Mouse (Mus musculus): Measurements from ENCODE around the gene Igsf11.

Gene Igsf11

DNA sequence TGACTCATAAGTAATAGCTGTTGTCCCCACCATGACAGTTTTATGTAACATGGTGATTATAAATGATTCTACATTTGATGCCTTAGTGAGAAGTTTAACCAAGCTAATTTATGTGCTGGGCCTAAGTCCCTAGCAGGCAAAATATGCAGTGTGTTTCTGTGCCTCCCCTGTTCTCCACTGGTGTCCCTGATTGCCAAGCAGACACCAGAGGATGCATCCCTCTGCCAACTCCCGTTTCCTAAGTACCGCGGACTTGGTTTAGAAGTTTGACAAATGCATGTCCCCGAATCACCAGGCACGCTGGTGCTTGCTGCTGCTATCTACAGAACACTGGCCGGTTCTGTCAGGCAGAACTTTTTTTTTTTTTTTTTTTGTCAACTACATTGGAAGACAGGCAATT, 39.0 kb downstream of the Igsf11 start:
- no peak for DNase-seq (ENCODE audit: low read depth, low spot score)

DNA sequence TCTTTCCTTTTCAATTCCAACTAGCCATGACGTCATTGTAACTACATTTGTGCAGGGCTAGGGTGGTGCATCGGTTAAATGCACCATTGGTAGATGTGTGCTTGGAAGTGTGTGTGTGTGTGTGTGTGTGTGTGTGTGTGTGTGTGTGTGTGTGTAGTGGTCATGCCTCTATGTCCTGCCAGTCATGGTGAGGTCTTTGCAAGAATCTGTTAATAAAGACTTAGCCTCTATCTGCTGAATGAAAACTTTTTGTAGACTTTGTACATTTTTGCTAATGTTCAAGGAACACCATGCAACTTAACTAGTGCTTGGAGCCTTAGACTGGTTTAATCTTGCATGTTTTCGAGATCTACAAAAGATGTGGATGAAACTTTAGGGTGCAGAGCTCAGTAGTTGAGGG, 48.3 kb downstream of the Igsf11 start:
- DNase-seq (ENCODE audit: low read depth, low spot score), result no peak

DNA sequence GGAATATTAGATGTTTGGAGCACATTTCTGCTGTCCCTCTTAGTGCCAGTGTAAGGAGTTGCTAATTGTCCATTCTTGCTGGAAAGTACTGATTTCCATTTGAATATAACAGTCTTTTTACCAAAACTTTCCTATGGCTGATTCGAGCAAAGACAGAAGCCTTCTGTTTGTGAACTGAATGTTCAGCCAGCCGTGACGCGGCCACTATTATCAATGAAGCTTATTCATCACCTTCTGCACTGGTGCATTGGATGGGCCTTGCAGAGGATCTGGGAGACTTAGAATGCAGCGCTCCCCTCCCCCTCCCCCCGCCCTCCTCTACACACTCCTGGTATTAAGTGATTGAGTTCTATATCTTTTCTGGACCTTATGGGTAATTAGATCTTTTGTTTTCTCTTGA, 48.8 kb downstream of the Igsf11 start:
- no peak for DNase-seq (ENCODE audit: low read depth, low spot score)

DNA sequence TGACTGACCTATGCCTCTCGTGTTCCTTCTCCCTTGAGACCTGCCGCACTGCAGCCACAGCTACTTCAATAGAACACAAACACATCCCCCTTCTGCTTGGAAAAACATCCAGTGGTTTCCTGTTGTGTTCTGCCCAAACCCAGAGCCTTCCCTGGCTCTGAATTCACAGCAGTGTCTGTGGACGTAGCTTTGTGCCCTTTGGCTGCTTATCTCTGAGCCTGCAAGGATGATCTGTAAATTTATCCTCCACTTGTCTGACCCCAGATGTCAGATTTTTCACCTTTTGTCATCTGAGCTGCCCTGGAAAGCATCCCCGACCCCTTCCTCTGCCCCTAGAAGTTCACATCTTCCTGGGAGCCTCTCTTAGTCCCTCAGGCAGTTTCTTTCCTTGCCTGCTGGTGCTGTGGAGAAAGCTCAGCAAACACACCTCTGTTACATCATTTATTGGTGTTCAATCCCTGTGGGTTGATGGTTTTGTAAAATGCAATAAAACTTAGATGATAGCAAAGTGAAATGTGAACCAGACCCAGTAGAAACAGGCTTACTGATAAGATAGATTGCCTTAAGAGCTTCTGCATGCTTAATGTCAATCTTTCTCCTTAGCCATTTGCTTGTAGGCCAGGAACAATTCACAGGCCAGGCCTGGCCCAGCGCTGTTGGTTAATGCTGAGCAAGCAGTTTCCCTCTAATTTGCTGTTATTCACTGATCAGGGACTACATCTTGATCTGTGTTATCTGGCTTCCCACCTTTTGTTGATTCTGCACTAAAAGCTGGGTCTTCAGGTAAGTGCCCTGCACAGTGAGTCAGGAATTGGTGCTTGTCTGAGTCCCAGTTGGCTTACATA, 51.5 kb downstream of the Igsf11 start:
- DNase-seq (ENCODE audit: low read depth, low spot score), result no peak

DNA sequence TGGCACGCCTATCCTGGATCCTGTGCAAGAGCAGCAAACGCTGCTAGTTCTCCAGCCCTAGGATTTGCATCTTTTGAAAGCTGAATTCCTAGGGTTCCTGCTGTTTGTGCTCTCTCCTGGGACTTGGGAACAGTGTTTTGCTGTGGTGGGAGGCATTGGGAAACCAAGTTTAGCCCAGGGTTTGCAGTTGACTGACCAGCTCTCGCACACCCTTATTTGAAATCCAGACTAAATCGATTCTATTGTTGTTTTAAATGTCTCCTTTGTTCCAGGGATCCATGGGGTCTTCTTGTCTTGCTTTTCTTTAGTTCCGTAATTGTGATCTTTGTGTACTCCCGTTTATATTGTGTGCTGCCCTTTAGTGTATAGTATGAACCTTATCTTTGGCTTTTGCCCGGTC, 52.6 kb downstream of the Igsf11 start:
- DNase-seq (ENCODE audit: low read depth, low spot score), result no peak

DNA sequence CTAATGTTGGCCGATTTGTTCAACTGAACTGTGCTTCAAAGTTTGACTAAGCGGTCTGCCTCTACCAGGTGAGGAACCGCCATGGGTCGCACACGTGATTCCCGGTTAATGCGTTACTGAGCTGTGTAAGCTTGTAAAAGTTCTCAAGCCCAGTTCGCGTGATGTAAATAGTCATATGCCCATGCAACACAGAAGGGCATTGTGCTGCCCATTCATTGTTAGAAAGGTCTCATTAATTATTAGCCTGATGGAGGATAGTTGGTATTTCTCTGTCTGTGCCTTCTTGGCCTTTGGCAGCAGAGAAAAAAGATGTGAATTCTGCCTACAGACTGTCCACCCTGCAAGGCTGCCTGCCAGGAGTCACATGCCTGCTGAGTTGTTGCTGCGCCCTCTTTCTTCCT, 53.1 kb downstream of the Igsf11 start:
- no peak for DNase-seq (ENCODE audit: low read depth, low spot score)

DNA sequence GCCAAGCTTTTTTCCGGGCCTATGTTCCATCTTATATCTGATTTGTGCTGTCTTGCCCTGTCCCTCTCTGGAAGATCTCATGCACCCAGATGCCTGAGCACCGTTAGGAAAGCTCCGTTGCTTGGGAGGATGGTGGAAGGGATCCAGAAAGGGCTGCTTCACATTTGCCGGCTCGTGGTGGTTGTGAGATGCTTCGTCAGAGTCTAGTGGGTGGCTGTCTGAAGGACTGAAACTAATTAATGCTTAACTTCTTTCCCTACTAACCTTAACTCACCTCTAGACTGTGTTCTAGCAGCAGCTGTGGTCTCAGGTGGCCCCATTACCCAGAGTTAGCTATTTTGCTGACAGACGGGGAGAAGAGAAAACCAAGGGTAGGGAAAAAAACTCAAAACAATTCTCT, 54.0 kb downstream of the Igsf11 start:
- DNase-seq (ENCODE audit: low read depth, low spot score), result no peak

DNA sequence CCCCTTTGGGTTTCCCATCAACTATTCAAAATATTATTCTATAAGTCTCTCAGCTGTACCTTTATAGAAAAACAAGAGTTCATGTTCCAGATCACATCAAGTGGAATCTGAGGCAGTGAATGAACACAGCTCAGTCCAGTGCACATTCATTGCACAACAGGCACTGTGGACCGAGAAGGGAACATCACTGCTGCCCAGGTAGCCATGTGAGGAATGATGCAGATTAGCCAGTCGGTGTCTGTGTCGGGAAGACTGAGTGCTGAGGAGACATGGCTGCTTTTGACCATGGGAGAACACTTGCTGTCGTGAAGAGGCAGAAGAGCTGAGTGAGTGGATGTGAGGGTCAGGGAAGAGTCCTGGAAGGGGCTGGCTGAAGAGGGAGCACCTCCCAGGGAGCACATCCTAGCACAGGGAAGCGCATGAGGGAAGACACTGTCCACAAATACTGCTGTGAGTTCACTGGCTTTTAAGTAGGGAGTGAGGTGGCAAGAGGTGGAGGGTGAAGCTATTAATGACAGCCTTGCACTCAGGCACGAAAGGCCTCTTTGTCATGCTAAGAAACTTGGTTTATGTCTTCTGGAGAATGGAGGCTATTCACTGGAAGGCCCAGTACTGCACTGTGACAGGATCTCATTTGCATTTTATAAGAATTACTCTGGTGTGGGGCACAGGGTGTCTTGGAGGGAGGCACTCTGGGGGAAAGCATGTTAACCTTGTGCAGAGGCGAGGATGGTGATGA, 54.8 kb downstream of the Igsf11 start:
- DNase-seq (ENCODE audit: low read depth, low spot score), result no peak

DNA sequence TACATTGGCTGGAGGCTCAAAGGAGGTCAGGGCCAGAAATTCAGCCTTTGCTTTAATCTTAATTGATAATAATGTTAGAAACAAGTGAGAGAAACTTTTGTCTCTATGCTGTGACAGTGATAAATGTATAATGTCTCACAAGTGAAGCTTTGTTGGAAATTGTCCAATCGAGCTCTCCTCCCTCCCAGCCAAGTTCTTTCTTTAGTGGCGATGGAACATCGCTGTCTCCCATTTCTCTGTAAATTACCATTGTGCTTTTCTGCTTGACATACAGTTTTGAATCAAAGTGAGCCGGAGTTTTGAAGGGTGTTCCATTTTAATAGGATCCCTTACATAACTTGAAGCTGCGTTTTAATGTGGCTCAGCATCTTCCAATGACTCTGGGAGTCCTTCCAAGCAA, 56.0 kb downstream of the Igsf11 start:
- no peak for DNase-seq (ENCODE audit: low read depth, low spot score)

DNA sequence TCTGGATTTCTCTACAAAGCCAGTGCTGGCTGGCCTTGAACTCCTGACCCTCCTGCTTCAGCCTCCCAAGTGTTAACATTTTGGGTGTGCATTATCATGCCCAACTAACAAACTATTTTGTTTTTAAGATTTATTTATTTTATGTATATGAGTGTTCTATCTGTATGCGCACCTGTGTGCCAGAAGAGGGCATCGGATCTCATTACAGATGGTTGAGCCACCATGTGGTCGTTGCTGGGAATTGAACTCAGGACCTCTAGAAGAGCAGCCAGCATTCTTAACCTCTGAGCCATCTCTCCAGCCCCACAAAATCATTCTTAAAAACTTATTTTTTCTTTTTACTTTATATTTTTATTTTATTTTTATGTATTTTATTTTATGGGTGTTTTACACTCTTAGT, 60.4 kb downstream of the Igsf11 start:
- DNase-seq (ENCODE audit: low read depth, low spot score), result peak; percentile 20

DNA sequence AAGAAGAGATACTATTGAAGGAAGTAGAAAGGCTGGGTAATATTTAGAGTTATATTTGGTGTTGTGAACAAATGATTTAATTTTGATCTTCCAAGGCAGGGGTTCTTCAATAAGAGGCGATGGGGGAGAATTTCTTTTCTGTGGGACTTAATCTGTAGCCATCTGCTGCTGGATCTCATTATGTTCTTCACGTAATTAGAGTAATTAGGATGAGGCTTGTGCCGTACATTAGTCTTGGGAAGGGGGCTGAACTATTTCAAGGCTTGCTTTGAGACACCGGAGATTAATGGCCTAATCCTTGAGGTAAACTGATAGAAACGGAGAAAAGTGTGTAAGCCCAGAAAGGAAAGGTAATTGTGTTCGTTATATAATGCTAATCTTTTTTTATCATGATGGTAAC, 61.4 kb downstream of the Igsf11 start:
- no peak for DNase-seq (ENCODE audit: low read depth, low spot score)

DNA sequence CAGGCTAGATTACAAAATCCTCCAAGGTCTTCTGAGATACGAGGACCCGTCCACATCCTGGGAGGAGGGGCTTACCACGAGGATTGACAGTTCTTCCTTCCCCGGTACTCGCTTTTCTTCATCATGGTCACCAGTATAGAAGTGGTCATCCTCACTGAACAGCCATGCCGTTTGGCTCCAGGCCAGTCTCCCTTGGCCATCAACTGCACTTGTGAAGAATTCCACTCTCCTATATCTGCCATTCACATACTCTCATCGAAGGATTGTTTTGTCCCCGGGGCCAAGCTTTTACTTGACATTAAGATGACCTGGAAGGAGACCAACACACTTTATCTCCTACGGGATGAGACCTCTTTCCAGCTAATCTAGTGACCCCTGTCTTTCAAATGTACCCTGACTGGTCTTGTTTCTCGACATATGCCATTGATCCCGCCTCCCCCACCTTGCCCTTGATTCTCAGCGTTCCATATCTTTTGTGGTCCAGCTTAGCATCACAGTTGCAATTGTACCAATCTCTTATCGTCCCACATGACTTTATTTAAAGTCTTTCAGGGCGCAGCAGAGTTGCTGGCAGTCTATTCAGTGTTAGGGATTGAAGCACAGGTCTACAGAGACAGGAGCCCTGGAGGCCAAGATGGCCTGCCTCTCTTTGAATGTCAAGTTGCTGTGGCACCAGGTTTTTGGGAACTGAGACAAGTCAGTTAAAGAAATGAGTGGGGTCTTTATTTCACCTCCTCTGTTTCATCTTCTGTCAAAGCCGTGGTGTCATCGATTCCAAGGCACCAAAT, 62.2 kb downstream of the Igsf11 start:
- DNase-seq (ENCODE audit: low read depth, low spot score), result no peak

DNA sequence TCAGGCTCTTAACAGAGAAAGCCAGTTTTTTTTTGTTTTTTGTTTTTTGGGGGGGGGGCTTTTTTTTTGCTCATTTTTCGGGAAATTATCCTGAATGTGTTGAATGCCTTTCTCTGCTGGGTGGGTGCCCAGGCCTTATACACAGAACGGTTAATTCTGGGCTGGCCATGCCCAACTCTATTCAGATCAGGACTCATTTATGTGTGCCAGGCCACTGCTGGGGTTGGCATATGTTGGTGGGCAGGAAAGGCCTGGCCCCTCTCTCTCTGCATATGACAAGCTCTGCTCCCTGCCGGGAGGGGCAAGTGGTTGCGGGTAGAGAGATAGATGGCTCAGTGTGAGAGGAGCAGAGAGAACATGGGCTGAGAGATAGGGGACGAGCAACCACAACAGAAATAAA, 62.8 kb downstream of the Igsf11 start:
- DNase-seq (ENCODE audit: low read depth, low spot score), result no peak

DNA sequence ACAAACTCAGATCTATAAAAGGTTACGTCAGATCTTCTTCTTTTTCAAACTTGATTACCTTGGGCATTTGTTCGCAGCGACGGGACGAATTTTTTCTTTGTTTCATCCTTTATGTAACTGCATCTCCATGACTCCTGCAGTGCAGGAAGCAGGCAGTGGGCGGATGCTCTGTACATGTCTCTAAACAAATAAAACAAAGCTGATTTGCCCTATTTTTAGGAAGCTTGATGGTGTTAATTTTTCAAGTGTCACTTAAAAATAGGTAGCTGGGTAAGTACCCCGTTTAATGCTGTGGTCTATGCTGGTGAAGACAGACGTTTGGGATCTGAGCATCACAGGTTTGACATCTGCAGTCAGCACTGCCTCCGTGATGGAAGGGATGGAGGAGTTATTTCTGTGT, 66.3 kb downstream of the Igsf11 start:
- DNase-seq (ENCODE audit: low read depth, low spot score), result no peak

DNA sequence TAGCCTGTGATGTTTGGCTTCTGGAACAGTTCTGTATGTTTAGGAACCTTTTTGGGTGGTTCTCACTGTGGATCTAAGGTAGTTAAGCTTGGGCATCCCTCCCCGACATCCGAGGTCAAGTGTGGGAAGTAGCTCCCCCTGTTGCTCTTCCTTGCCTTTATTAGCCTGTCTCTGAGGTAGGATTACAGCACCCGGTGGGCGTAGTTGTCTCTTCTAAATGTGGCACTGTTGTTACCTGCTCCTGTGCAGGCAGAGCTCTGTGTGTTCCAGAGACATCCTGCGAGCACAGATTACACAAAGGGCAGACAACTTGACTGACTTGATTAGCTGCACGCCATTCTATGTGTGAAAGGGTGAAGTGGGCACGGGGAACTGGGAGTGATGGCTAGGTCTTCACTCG, 68.1 kb downstream of the Igsf11 start:
- no peak for DNase-seq (ENCODE audit: low read depth, low spot score)

DNA sequence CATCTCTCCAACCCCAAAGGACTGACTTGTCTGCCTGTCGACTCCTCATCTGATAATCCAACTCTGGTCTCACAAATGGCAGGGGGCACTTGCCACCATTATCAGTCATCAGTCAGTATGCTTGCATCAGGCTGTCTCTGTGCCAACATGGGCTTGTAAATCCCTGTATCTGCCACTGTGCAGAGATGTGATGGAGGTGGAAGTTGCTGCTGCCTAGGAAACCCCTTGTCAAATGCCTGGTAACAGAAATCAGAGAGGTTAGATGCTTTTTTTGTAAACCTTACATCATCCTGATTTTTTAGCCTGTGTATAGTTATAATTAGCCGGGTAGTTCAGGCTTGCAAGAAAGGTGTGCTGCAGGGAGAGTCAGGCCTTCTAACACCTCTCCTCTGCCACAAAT, 69.4 kb downstream of the Igsf11 start:
- DNase-seq (ENCODE audit: low read depth, low spot score), result no peak

DNA sequence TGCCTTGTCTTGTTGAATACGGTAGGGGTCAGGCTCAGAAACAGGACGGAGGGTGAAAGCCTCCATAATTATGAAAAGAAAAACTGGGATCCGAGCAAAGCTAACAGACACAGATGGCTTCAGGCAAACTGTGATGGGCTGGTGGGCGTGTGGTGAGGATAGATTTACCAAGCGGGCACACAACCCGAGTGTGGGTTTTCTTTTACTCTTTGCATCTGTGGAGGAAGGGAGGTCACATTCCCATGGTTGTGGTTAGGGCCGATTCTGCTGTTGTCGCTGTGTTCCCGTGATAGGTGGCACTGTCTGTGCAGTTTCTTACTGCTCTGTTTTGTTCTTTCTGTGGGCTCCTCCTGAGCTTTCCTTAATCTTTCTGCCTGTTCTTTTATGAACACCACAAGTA, 70.2 kb downstream of the Igsf11 start:
- no peak for DNase-seq (ENCODE audit: low read depth, low spot score)

DNA sequence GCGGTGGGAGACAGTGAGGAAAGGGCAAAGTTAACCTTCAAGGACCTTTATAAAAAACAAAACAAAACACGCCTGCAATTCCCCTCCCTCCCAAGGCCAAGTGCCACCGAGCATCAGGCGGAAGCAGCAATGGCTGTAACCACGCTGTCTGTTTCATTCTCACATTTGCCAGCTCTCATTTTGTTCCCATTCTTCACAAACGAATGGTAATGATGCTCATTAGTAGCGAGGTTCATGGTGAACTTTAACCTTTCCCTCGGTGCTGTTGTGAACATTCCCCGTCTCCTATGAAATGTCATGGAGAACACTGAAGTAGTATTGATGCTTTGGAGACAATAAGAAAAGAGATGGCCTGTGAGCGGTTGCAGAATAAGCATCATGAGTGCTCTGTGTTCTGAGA, 74.6 kb downstream of the Igsf11 start:
- DNase-seq (ENCODE audit: low read depth, low spot score), result no peak

DNA sequence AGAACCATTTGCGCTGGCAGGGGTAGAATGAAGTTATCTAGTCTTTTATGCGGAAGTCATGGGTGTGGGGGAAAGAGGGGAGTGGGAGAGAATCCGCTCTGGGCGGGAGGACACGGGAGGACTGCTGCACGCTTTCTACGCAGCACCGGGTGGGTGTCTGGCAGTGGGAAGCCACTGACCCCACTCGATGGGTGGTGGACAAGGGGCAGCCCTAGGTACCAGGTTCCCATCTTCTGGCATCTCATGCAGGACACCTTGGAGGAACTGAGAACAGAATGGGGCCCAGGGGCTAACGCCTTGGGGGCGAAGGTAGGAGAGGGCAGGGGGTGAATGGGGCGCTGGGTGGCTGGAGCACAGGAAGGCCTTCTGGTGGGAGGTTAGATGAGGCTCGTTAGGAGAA, 83.7 kb downstream of the Igsf11 start:
- no peak for DNase-seq (ENCODE audit: low read depth, low spot score)

DNA sequence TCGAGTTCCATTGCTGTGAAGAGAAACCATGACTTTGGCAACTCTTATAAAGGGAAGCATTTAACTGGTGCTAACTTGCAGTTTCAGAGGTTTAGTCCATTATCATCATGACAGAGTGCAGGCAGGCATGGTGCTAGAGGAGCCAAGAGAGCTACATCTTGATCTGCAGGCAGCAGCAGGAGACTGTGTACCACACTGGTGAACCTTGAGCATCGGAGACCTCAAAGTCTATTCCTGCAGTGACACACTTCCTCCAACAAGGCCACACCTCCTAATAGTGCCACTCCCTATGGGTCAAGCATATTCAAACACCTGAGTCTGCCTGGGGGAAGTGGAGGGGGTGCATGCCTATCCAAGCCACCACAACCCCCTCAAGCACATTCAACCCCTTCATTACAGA, 86.1 kb downstream of the Igsf11 start:
- DNase-seq (ENCODE audit: low read depth, low spot score), result no peak

DNA sequence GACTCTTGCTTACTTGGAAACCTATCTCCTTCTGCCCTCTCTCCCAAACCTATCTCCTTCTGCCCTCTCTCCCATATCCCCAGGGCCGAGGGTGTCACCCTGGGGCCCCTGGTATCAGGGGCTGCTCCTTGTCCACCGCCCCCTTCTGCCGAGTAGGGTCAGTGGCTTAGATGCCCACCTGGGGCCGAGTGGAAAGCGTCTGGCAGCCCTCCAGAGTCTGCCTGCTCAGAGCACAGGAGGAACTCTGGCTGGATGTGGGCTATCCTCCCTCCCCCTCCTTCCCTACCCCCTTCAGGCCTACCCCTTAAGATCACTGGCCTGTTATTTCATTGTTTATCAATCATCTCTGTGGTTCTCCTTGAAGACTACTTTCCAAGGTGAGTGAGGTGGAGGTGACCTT, 88.1 kb downstream of the Igsf11 start:
- no peak for DNase-seq (ENCODE audit: low read depth, low spot score)

DNA sequence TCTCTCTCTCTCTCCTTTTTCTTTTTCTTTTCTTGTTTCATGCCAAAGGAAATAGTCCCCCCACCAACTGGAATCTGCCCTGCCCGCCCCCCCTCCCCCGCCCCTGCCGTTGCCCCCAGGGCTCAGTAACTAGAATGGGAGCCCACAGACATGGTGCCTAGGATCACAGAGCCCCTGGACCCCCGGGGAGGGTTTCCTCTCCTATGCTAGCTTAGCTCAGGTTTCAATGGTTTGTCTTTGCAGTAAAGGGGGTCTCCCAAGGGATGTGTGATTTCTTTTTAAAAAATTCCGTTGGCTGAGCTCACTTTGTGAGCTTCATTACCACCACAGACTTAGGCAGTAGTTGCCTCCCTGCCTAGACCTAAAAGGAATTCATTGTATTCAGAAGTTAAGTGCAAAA, 89.6 kb downstream of the Igsf11 start:
- no peak for DNase-seq (ENCODE audit: low read depth, low spot score)

Data from A20 (cell line).